Mouse (Mus musculus): ENCODE data around the gene Cnot4.

- TF ChIP-seq CTCF (IDR thresholded peaks at IDR 0.05; ENCODE audit: borderline replicate concordance, control insufficient read depth, extremely low read depth, insufficient read depth, low read length, poor library complexity) (no peak), POLR2A (IDR thresholded peaks at IDR 0.05; ENCODE audit: control insufficient read depth, extremely low read depth, insufficient read depth, low read length, poor library complexity) (no peak)
These were observed 106.3 kb downstream of the Cnot4 start for GRCm38 (mm10) chr6:35027257-35027656.

Data from thymus, adult 2 months (tissue).